Mouse (Mus musculus) spleen, adult 2 months (tissue): ENCODE measurements around the gene Hspb7.

Source experiments
- CTCF ChIP-seq: fragments of 200-500 bp; IDR thresholded peaks from 2 replicates; pipeline ENCODE4 v1.5.1; 2011; ENCODE audit warnings: mild to moderate bottlenecking, inconsistent platforms; ENCODE audit not compliant: insufficient read depth, insufficient read length, insufficient replicate concordance; ENCODE audit errors: extremely low read depth
- POLR2A ChIP-seq: fragments of 200-500 bp; IDR thresholded peaks from 2 replicates; pipeline ENCODE4 v1.6.1; 2011; ENCODE audit warnings: low read depth, low read length, inconsistent platforms

DNA sequence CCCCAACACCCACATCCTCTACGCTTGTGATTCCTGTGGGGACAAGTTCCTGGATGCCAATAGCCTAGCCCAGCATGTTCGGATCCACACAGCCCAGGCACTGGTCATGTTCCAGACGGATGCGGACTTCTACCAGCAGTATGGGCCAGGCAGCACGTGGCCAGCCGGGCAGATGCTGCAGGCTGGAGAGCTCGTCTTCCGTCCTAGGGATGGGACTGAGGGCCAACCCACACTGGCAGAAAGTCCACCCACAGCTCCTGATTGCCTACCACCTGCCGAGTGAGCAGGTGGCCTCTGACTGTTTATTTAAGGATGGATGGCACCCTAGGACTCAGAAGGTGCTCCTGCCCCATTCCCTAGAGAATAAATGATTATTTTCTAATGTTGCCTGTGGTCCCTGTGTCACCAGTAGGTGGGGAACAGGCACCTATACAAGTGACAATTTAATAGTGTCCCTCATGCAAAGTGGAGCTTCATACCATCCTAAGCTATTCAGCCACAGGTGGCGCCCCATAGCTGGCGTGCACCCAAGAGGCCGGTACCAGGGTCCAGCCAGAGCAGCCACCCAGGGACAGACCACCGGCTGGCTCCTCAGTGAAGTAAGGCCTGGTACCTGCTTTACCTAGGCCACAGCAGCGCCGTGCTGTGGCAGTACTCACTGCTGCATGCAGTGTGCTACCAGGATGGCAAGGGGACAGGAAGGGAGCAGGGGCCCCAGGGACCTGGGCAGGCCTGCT lies 46.4 kb downstream of the Hspb7 start:
- TF ChIP-seq CTCF, result no peak
- no peak for TF ChIP-seq POLR2A
